Mouse (Mus musculus) adrenal gland, postnatal 36 days (tissue): ENCODE measurements at regions not wholly inside any gene's neighbourhood (a gene's known extent, or its start where the extent isn't known, plus 50 kb on each side); places are given as distances from the start of the nearest gene placed in this dataset.
A peak's percentile ranks its signal among the peaks of the same experiment; 100 is the strongest.

Experiments
- DNase-seq, 2 experiments: peaks; one replicate each; pipeline ENCODE4 v3.0.0; 2021; ENCODE audit warnings: mixed read lengths in 1 of 2

DNA sequence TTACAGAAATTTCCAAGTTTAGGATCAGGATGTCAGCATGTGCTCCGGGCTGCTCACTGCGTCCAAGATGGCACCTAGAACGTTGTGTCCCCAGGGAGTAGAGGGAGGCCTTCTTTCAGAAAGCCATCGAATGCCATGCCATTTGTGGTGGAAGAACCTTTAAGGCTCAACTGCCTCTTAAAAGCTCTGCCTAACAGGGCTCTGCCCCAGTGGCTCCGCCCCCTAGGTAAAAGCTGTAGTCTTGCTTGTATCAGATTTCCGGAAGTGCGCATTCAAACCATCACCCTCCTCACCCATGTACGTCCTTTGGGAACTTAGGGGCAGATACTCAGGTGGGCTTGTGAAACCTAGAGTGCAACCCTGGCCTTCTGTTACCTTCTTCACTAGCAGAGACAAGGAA lies 54.0 kb upstream of the Psmd7 start:
- DNase-seq = no peak

DNA sequence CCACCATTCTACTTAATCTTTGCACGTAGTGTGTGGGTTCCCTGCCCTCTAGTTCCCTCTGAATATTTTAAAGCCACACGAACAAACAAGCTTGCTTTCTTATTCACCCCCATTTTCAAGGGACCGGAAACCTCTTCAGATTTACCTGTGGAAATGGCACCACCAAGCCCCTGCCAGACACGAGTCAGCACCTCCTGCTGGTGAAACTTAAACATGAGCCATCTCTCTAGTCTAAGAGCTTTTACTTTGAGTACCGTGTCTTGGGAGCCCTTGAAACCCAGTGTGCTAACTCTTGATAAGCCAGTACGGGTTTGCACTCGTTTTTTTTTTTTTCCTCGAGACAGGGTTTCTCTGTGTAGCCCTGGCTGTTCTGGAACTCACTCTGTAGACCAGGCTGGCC lies 59.7 kb upstream of the Psmd7 start:
- DNase-seq = no peak

DNA sequence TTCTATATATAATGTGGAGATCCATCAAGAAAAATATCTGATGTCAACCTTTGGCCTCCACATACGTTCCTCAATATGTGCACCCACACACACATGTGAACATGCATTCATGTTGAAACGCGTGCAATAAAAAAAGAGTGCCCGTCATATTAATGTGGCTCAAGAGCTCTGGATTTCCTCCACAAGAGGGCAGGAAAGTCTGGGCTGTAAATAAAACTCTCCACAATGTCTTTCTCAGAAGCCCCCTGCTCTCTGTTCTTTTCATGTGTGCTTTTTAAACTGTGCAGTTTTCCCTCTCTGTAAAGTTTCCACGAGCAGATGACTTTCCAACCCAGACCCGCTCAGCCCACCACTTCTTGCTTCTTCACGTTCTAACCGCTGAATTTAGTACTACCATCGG lies 62.0 kb upstream of the Psmd7 start:
- no peak for DNase-seq

DNA sequence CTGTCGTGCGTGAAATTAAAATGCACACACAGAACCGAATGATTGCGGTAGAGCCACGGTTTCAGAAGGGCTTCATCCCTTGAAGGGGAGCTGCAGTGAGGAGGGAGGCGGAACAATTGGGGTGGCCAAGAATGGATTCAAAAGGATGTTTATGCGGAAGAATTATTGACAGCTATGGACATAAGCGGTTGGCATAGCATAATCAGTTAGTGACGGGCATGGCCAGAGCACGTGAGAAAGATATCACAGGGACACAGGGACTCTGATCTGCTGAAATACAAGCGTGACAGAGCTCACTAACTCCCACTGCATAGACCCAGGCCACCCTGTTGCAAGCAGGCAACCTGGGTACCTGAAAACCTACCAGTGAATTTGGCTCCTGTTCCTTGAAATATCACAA lies 63.2 kb upstream of the Psmd7 start:
- DNase-seq = no peak

- DNase-seq = no peak
These were observed 64.0 kb upstream of the Psmd7 start for GRCm38 (mm10) chr8:107652226-107652625.

DNA sequence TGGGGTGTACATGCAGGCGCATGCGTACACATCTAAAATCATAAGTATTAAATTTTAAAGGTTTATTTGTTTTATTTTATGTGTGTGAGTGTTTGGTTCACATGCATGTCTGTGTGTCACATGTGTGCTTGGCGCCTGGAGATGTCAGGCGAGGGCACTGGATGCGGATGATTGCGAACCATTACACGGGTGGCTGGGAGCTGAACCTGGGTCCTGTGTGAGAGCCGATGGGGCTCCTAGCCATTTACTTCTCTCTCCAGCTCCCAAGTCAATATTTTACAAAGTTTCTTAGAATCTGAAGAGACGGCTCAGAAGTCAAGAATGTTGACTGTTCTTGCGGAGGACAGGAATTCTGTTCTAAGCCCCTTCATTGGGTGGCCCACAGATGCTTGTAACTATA lies 65.4 kb upstream of the Psmd7 start:
- DNase-seq = no peak

DNA sequence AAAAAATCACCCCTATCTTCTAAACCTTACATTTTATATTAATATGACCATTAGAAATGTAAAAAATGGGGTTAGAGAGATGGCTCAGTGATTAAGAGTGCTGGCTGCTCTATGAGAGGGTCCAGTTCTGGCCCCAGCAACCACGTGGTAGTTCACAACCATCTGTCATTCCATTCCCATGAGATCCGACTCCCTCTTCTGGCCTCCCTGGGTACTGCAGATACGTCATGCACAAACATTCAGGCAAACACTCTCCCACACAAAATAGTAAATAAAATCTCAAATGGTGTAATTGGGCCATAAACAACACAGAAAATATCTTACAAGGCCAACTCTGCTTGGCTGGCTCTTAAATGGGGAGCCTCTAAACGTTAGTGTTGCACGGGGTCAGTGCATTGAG lies 68.4 kb upstream of the Psmd7 start:
- DNase-seq = no peak

DNA sequence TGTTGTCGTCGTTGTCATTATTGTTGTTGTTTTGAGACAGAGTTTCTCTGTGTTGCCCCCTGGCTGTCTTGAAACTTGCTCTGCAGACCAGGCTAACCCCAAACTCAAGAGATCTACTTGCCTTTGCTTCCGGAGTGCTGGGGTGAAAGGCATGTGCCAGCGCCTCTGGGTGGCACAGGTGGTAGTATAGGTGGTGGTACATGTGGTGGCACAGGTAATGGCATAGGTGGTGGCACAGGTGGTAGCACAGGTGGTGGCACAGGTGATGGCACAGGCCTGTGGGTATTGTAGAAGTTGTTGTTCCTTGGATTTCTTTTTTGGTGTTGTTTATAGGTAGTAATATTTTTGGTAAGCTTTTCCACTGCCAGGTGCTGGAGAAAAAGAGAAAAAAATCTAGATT lies 69.5 kb upstream of the Psmd7 start:
- DNase-seq = no peak

GRCm38 (mm10) chr8:107658386-107658785 lies 70.1 kb upstream of the Psmd7 start:
- no peak for DNase-seq

- no peak for DNase-seq
These were observed 72.4 kb upstream of the Psmd7 start for GRCm38 (mm10) chr8:107660624-107661023.

GRCm38 (mm10) chr8:107669608-107670007 lies 81.3 kb upstream of the Psmd7 start:
- DNase-seq = no peak

GRCm38 (mm10) chr8:107671471-107671870 lies 83.2 kb upstream of the Psmd7 start:
- DNase-seq = no peak

DNA sequence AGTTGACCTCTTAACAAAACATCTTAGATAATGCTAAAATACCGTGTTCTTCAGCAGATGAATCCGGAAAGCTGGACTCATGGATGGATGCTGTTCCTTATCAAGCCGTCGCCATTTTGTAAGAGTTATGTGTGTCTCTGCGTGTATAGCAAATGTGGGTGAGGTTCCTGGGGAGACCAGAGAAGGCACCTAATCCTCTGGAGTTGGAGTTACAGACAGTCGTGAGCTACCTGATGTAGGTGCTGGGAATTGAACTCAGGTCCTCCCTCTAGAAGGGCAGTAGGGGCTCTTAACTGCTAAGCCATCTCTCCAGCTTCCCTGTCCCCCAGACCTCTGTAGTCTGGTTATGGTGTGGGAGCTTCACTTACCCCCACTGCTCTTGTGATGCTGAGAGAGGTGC lies 84.4 kb upstream of the Psmd7 start:
- DNase-seq = no peak

DNA sequence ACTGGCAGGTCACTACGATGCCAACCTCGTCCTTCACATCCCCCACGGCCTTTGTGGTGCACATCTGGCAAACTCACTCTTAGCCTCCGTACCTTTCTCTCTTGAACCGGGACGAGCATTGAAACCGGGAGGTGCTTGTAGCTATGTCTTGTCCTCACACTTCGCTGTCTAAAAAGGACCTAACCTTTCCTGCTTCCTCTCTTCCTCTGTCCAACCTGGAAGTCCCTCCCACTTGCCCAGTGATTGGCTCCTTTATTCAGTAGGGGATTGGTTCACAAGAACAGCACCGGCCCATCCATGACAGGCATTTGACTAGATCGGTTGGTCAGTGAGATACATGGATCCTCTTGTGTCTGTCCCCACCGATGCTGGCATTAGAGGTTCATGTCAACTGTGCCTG lies 93.8 kb upstream of the Psmd7 start:
- no peak for DNase-seq

DNA sequence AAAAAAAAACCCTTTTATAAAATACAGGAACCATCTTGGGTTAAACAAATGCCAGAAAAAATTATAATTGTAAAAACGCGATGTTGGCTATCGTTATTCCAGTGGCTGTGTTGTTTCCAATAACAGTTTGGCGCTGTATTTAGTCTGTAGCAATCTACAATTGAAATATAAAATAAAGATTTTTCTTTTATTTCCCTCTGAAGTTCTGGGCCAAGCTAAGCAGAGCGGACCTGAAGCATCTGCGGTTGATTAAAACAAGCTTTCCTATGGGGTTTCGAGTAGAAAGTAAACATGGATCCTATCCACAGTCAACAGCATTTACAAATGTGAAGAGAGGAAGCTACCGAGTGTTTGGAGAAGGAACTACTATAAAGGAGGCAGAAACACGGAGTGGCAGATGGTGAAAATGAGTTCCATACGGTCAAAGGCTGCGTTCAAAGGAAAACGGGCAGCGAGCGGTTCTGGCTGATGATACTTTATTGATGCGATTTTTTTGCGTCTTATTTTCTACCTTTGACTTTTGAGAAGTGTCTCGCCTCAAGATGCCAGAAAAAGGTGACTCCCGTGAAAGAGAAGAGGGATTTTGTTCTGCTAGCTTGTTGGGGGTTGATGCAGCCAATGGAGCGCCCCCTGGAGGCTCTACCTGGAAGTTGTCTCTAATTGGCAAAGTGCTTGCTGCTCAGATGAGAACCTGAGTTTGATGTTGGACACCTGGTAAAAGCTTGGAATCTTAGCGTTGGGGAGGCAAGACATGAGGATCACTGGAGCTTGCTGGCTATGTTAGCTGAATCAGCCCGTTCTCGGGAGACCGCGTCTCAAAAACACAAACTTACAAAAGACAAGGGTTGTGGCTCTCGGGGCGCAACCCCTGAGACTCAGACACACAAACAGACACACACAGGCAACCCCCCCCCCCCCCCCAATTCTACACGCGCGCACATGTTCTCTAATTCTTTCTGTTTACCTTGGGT lies 96.7 kb upstream of the Psmd7 start:
- DNase-seq = peak in 1 of 2 experiments; percentile 8

- DNase-seq = peak; percentile 3 to 28
These were observed 98.7 kb upstream of the Psmd7 start for GRCm38 (mm10) chr8:107686936-107687335.

- no peak for DNase-seq
These were observed 99.3 kb upstream of the Psmd7 start for GRCm38 (mm10) chr8:107687529-107687928.

GRCm38 (mm10) chr8:107689020-107689419 lies 100.8 kb upstream of the Psmd7 start:
- no peak for DNase-seq

DNA sequence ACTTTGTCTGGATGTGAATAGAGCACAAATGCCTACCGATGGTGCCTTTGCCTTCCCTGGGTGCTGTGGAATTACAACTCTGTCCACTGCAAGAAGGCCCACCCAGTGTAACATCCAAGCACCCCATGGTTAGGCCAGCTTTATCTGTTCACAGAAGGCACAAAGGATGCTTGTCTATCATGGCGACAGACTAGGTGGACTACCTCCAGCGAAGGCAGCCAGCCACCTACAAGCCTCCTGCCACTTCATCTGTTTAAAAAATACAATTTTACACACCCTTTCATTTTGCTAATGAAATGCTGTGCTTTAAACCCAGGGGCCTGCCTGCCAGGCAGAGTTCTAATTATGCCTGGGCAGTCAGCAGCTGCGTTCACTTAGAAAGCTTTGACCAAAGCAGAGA lies 103.0 kb upstream of the Psmd7 start:
- DNase-seq = no peak

DNA sequence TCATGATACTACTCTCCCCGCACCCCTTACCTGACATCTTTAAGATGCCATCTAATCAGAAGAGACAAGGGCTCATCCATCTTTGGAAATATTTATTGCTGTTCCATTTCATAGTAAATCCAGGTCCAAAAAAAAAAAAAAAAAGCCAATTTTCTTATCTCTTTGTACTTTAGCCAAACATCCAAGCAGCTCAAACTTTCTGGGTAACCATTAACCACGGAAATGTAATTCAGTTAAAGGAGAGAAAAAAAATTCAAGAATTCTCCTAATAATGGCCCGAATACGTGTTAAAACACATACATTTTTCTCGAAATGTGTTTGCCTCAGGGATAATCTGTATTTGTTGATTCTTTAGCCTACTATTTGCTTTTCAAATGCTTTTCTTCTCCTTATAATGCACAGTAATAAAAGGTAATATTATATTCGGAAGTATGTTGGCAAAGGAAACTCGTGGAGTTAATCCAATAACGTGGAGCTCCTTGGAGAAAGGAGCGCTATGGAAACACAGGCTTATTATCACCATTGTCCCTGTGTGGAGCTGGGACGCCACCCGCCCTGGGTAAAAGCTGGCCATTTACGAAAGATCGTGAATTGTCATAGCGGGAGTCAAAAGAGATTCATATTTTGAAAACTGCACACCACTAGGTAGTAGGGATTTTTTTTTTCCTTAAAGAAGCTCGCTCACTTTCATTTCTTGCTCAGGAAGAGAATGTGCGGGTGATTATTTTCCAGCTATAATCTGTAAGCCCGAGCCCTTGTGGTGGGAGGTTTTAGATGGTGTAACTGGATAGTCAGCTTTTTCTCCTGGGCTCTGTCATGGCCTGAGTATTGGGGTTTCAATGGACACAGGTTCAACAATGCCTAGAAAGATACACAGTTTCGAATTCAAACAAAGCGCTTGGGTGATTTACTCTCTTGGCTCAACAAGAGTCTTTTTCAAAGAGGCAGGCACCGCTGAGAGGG lies 108.4 kb upstream of the Psmd7 start:
- no peak for DNase-seq

- DNase-seq = no peak
These were observed 111.0 kb upstream of the Psmd7 start for GRCm38 (mm10) chr8:107699307-107699706.

- no peak for DNase-seq
These were observed 111.5 kb upstream of the Psmd7 start for GRCm38 (mm10) chr8:107699759-107700158.

DNA sequence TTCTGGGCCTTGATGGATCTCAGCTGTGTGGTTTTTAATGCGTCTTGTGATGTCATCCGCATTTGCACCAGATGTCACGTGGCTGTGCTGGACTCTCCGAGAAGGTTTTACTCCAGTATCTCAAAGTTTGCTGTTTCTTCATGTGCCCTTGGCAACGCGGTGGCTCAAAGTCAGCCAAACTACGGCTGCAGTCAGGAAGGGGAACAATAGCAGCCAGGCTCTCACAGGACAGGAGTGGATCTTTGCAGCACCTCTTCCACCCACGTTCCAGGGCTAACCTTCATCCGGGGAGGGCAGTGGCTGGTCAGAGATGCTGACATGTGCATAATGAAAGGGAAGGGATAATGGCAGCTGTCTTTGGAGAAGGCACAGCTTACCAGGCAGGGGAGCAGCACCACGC lies 127.6 kb upstream of the Psmd7 start:
- no peak for DNase-seq
